Mouse (Mus musculus): Measurements from ENCODE around the gene Ahdc1. TPM values are rescaled to one million over a fixed set of nuclear protein-coding genes. Genes with fewer than 3 reads are reported as not detected.
A peak's percentile ranks its signal among the peaks of the same experiment; 100 is the strongest.

Gene Ahdc1
- polyA plus RNA-seq, 1 experiment from 2014 or later, result 4.9 TPM

- Histone ChIP-seq H3K4me1 (ENCODE audit: control insufficient read depth, insufficient read depth, low read length) (peaks cover 18% of the 10 kb centered on the region), H3K9me3 (ENCODE audit: control insufficient read depth, low read length) (no peaks in the 10 kb centered on the region), H3K9ac (ENCODE audit: low read length) (no peak overlapping the region), H3K27me3 (ENCODE audit: control insufficient read depth, insufficient read depth, low read length) (peaks cover 27% of the 10 kb centered on the region), H3K36me3 (ENCODE audit: control insufficient read depth, insufficient read depth, low read length) (no peaks in the 10 kb centered on the region), H3K27ac (ENCODE audit: low read depth, low read length) (no peak overlapping the region), H3K4me2 (no peak overlapping the region), H3K4me3 (ENCODE audit: low read depth, low read length) (no peak overlapping the region)
- ATAC-seq (ENCODE audit: low FRiP score) (no peak), DNase-seq (ENCODE audit: low spot score, missing footprints) (no peak)
- 35% methylated on average over 2 of the region's 2 CpGs for WGBS
Observed at GRCm38 (mm10) chr4:132972556-132972955, 38.5 kb upstream of the Ahdc1 start.

- H3K4me2 ChIP-seq, result no peak overlapping the region
- H3K36me3 ChIP-seq (ENCODE audit: control insufficient read depth, insufficient read depth, low read length), result no peaks in the 10 kb centered on the region
- H3K4me1 ChIP-seq (ENCODE audit: control insufficient read depth, insufficient read depth, low read length), result peaks cover 18% of the 10 kb centered on the region
- H3K9me3 ChIP-seq (ENCODE audit: control insufficient read depth, low read length), result no peaks in the 10 kb centered on the region
- 41% methylated on average over 8 of the region's 8 CpGs for WGBS
- H3K9ac ChIP-seq (ENCODE audit: low read length), result no peak overlapping the region
- H3K4me3 ChIP-seq (ENCODE audit: low read depth, low read length), result no peak overlapping the region
- no peak for ATAC-seq (ENCODE audit: low FRiP score)
- peaks cover 27% of the 10 kb centered on the region for H3K27me3 ChIP-seq (ENCODE audit: control insufficient read depth, insufficient read depth, low read length)
- no peak for DNase-seq (ENCODE audit: low spot score, missing footprints)
- no peak overlapping the region for H3K27ac ChIP-seq (ENCODE audit: low read depth, low read length)
Observed at GRCm38 (mm10) chr4:132973186-132973585, 37.9 kb upstream of the Ahdc1 start.

GRCm38 (mm10) chr4:132973814-132974398 lies 37.2 kb upstream of the Ahdc1 start, which contains the start of gene Fgr:
Gene Fgr, plus strand, starts transcription at chr4:132974095.
- Histone ChIP-seq H3K4me2 (peak within 1 kb of the TSS; percentile 39), H3K27me3 (ENCODE audit: control insufficient read depth, insufficient read depth, low read length) (peaks cover 27% of the 10 kb centered on the region), H3K36me3 (ENCODE audit: control insufficient read depth, insufficient read depth, low read length) (no peaks in the 10 kb centered on the region), H3K4me1 (ENCODE audit: control insufficient read depth, insufficient read depth, low read length) (peaks cover 18% of the 10 kb centered on the region), H3K9me3 (ENCODE audit: control insufficient read depth, low read length) (no peaks in the 10 kb centered on the region), H3K27ac (ENCODE audit: low read depth, low read length) (no peak within 1 kb of the TSS), H3K9ac (ENCODE audit: low read length) (peak within 1 kb of the TSS; percentile 20; the same call in 1 of the 2 replicates), H3K4me3 (ENCODE audit: low read depth, low read length) (no peak within 1 kb of the TSS)
- 5% methylated on average over 21 of the region's 21 CpGs for WGBS
- DNase-seq (ENCODE audit: low spot score, missing footprints), result no peak
- no peak for ATAC-seq (ENCODE audit: low FRiP score)

- DNase-seq (ENCODE audit: low spot score, missing footprints) (peak; percentile 96), ATAC-seq (ENCODE audit: low FRiP score) (no peak)
- peaks cover 18% of the 10 kb centered on the region for H3K4me1 ChIP-seq (ENCODE audit: control insufficient read depth, insufficient read depth, low read length)
- H3K9me3 ChIP-seq (ENCODE audit: control insufficient read depth, low read length), result no peaks in the 10 kb centered on the region
- H3K4me2 ChIP-seq, result peak overlapping the region; percentile 39
- peak overlapping the region; percentile 20; the same call in 1 of the 2 replicates for H3K9ac ChIP-seq (ENCODE audit: low read length)
- WGBS, result 1% methylated on average over 15 of the region's 15 CpGs
- H3K36me3 ChIP-seq (ENCODE audit: control insufficient read depth, insufficient read depth, low read length), result no peaks in the 10 kb centered on the region
- H3K4me3 ChIP-seq (ENCODE audit: low read depth, low read length), result no peak overlapping the region
- no peak overlapping the region for H3K27ac ChIP-seq (ENCODE audit: low read depth, low read length)
- peaks cover 27% of the 10 kb centered on the region for H3K27me3 ChIP-seq (ENCODE audit: control insufficient read depth, insufficient read depth, low read length)
Observed at GRCm38 (mm10) chr4:132974904-132975303, 36.2 kb upstream of the Ahdc1 start.

GRCm38 (mm10) chr4:132975791-132976190 lies 35.3 kb upstream of the Ahdc1 start:
- no peak for ATAC-seq (ENCODE audit: low FRiP score)
- Histone ChIP-seq H3K4me1 (ENCODE audit: control insufficient read depth, insufficient read depth, low read length) (peaks cover 18% of the 10 kb centered on the region), H3K9me3 (ENCODE audit: control insufficient read depth, low read length) (no peaks in the 10 kb centered on the region), H3K27ac (ENCODE audit: low read depth, low read length) (no peak overlapping the region), H3K4me3 (ENCODE audit: low read depth, low read length) (no peak overlapping the region), H3K4me2 (no peak overlapping the region), H3K27me3 (ENCODE audit: control insufficient read depth, insufficient read depth, low read length) (peaks cover 27% of the 10 kb centered on the region), H3K36me3 (ENCODE audit: control insufficient read depth, insufficient read depth, low read length) (no peaks in the 10 kb centered on the region), H3K9ac (ENCODE audit: low read length) (no peak overlapping the region)
- no peak for DNase-seq (ENCODE audit: low spot score, missing footprints)
- 35% methylated on average over 3 of the region's 3 CpGs for WGBS

- no peak overlapping the region for H3K4me3 ChIP-seq (ENCODE audit: low read depth, low read length)
- no peak overlapping the region for H3K27ac ChIP-seq (ENCODE audit: low read depth, low read length)
- peaks cover 18% of the 10 kb centered on the region for H3K4me1 ChIP-seq (ENCODE audit: control insufficient read depth, insufficient read depth, low read length)
- DNase-seq (ENCODE audit: low spot score, missing footprints) (no peak), ATAC-seq (ENCODE audit: low FRiP score) (no peak)
- 89% methylated on average over 6 of the region's 6 CpGs for WGBS
- no peak overlapping the region for H3K4me2 ChIP-seq
- H3K9me3 ChIP-seq (ENCODE audit: control insufficient read depth, low read length), result no peaks in the 10 kb centered on the region
- no peaks in the 10 kb centered on the region for H3K36me3 ChIP-seq (ENCODE audit: control insufficient read depth, insufficient read depth, low read length)
- no peak overlapping the region for H3K9ac ChIP-seq (ENCODE audit: low read length)
- H3K27me3 ChIP-seq (ENCODE audit: control insufficient read depth, insufficient read depth, low read length), result peaks cover 27% of the 10 kb centered on the region
Observed at GRCm38 (mm10) chr4:132976729-132977128, 34.3 kb upstream of the Ahdc1 start.

- H3K27ac ChIP-seq (ENCODE audit: low read depth, low read length), result no peak overlapping the region
- no peak overlapping the region for H3K4me2 ChIP-seq
- ATAC-seq (ENCODE audit: low FRiP score) (no peak), DNase-seq (ENCODE audit: low spot score, missing footprints) (no peak)
- no peaks in the 10 kb centered on the region for H3K9me3 ChIP-seq (ENCODE audit: control insufficient read depth, low read length)
- H3K36me3 ChIP-seq (ENCODE audit: control insufficient read depth, insufficient read depth, low read length), result no peaks in the 10 kb centered on the region
- H3K9ac ChIP-seq (ENCODE audit: low read length), result no peak overlapping the region
- peaks cover 18% of the 10 kb centered on the region for H3K4me1 ChIP-seq (ENCODE audit: control insufficient read depth, insufficient read depth, low read length)
- WGBS, result 50% methylated on average over 5 of the region's 5 CpGs
- peaks cover 27% of the 10 kb centered on the region for H3K27me3 ChIP-seq (ENCODE audit: control insufficient read depth, insufficient read depth, low read length)
- no peak overlapping the region for H3K4me3 ChIP-seq (ENCODE audit: low read depth, low read length)
Observed at GRCm38 (mm10) chr4:132977597-132977996, 33.5 kb upstream of the Ahdc1 start.

- H3K9me3 ChIP-seq (ENCODE audit: control insufficient read depth, low read length), result no peaks in the 10 kb centered on the region
- 91% methylated on average over 2 of the region's 2 CpGs for WGBS
- no peak overlapping the region for H3K4me3 ChIP-seq (ENCODE audit: low read depth, low read length)
- H3K4me1 ChIP-seq (ENCODE audit: control insufficient read depth, insufficient read depth, low read length), result peaks cover 18% of the 10 kb centered on the region
- no peak overlapping the region for H3K27ac ChIP-seq (ENCODE audit: low read depth, low read length)
- no peak for DNase-seq (ENCODE audit: low spot score, missing footprints)
- peaks cover 14% of the 10 kb centered on the region for H3K27me3 ChIP-seq (ENCODE audit: control insufficient read depth, insufficient read depth, low read length)
- no peaks in the 10 kb centered on the region for H3K36me3 ChIP-seq (ENCODE audit: control insufficient read depth, insufficient read depth, low read length)
- no peak overlapping the region for H3K9ac ChIP-seq (ENCODE audit: low read length)
- no peak for ATAC-seq (ENCODE audit: low FRiP score)
- H3K4me2 ChIP-seq, result no peak overlapping the region
Observed at GRCm38 (mm10) chr4:132979186-132979585, 31.9 kb upstream of the Ahdc1 start.

- no peak overlapping the region for H3K4me2 ChIP-seq
- no peaks in the 10 kb centered on the region for H3K27me3 ChIP-seq (ENCODE audit: control insufficient read depth, insufficient read depth, low read length)
- WGBS, result 77% methylated on average over 6 of the region's 6 CpGs
- no peaks in the 10 kb centered on the region for H3K9me3 ChIP-seq (ENCODE audit: control insufficient read depth, low read length)
- H3K36me3 ChIP-seq (ENCODE audit: control insufficient read depth, insufficient read depth, low read length), result no peaks in the 10 kb centered on the region
- H3K27ac ChIP-seq (ENCODE audit: low read depth, low read length), result no peak overlapping the region
- no peak overlapping the region for H3K9ac ChIP-seq (ENCODE audit: low read length)
- DNase-seq (ENCODE audit: low spot score, missing footprints) (no peak), ATAC-seq (ENCODE audit: low FRiP score) (no peak)
- H3K4me1 ChIP-seq (ENCODE audit: control insufficient read depth, insufficient read depth, low read length), result peaks cover 7% of the 10 kb centered on the region
- H3K4me3 ChIP-seq (ENCODE audit: low read depth, low read length), result no peak overlapping the region
Observed at GRCm38 (mm10) chr4:132981621-132982020, 29.4 kb upstream of the Ahdc1 start.
